Mouse (Mus musculus): ENCODE measurements around the gene Adcy1. TPM values are rescaled to one million over a fixed set of nuclear protein-coding genes. Genes with fewer than 3 reads are reported as not detected.

The Adcy1 gene
- total and polyA plus RNA-seq, 2 experiments from 2014 or later: 12.6 to 142 TPM

- H3K4me3 ChIP-seq (ENCODE audit: low read depth, low read length): no peak overlapping the region
- no peak for TF ChIP-seq CTCF (IDR thresholded peaks at IDR 0.05)
- H3K4me2 ChIP-seq (ENCODE audit: low read depth, low read length, poor library complexity, severe bottlenecking): no peak overlapping the region
- DNase-seq (ENCODE audit: low spot score) (no peak), ATAC-seq (ENCODE audit: low FRiP score) (no peak)
- H3K36me3 ChIP-seq (ENCODE audit: insufficient read depth, low read length): no peaks in the 10 kb centered on the region
- H3K27ac ChIP-seq (ENCODE audit: low read depth, low read length): no peak overlapping the region
- WGBS: 87% methylated on average over 19 of the region's 19 CpGs
- no peaks in the 10 kb centered on the region for H3K9me3 ChIP-seq (ENCODE audit: low read length)
- no peaks in the 10 kb centered on the region; the same call in 1 of the 2 replicates for H3K4me1 ChIP-seq (ENCODE audit: insufficient read depth, low read length)
- H3K9ac ChIP-seq (replicated peaks; ENCODE audit: low read length, poor library complexity, severe bottlenecking): no peak overlapping the region
- H3K27me3 ChIP-seq (ENCODE audit: insufficient read depth, low read length): peaks cover 4% of the 10 kb centered on the region; the same call in 1 of the 2 replicates
These were observed 134.7 kb downstream of the Adcy1 start for GRCm38 (mm10) chr11:7198006-7198405.

GRCm38 (mm10) chr11:7198481-7199256 is 135.4 kb downstream of the Adcy1 start:
- WGBS: 85% methylated on average over 10 of the region's 10 CpGs

GRCm38 (mm10) chr11:7199736-7200392 is 136.6 kb downstream of the Adcy1 start:
- Histone ChIP-seq H3K9ac (replicated peaks; ENCODE audit: low read length, poor library complexity, severe bottlenecking) (no peak overlapping the region), H3K4me1 (ENCODE audit: insufficient read depth, low read length) (no peaks in the 10 kb centered on the region; the same call in 1 of the 2 replicates), H3K9me3 (ENCODE audit: low read length) (no peaks in the 10 kb centered on the region), H3K4me2 (ENCODE audit: low read depth, low read length, poor library complexity, severe bottlenecking) (no peak overlapping the region), H3K36me3 (ENCODE audit: insufficient read depth, low read length) (no peaks in the 10 kb centered on the region), H3K27ac (ENCODE audit: low read depth, low read length) (no peak overlapping the region), H3K27me3 (ENCODE audit: insufficient read depth, low read length) (peaks cover 4% of the 10 kb centered on the region; the same call in 1 of the 2 replicates), H3K4me3 (ENCODE audit: low read depth, low read length) (no peak overlapping the region)
- TF ChIP-seq CTCF (IDR thresholded peaks at IDR 0.05): peak; percentile 90
- WGBS: 58% methylated on average over 14 of the region's 14 CpGs
- peak; percentile 84 for DNase-seq (ENCODE audit: low spot score)
- ATAC-seq (ENCODE audit: low FRiP score): no peak

More at GRCm38 (mm10) chr11:7198481-7199256, 135.4 kb downstream of the Adcy1 start:
- ATAC-seq (ENCODE audit: low FRiP score) (no peak), DNase-seq (ENCODE audit: low spot score) (no peak)
- no peak for TF ChIP-seq CTCF (IDR thresholded peaks at IDR 0.05)
- peaks cover 4% of the 10 kb centered on the region; the same call in 1 of the 2 replicates for H3K27me3 ChIP-seq (ENCODE audit: insufficient read depth, low read length)
- H3K4me3 ChIP-seq (ENCODE audit: low read depth, low read length): no peak overlapping the region
- H3K36me3 ChIP-seq (ENCODE audit: insufficient read depth, low read length): no peaks in the 10 kb centered on the region
- H3K27ac ChIP-seq (ENCODE audit: low read depth, low read length): no peak overlapping the region
- no peak overlapping the region for H3K4me2 ChIP-seq (ENCODE audit: low read depth, low read length, poor library complexity, severe bottlenecking)
- H3K9me3 ChIP-seq (ENCODE audit: low read length): no peaks in the 10 kb centered on the region
- H3K4me1 ChIP-seq (ENCODE audit: insufficient read depth, low read length): no peaks in the 10 kb centered on the region; the same call in 1 of the 2 replicates
- H3K9ac ChIP-seq (replicated peaks; ENCODE audit: low read length, poor library complexity, severe bottlenecking): no peak overlapping the region

GRCm38 (mm10) chr11:7200393-7200783 is 137.1 kb downstream of the Adcy1 start:
- TF ChIP-seq CTCF (IDR thresholded peaks at IDR 0.05): no peak
- Histone ChIP-seq H3K4me3 (ENCODE audit: low read depth, low read length) (no peak overlapping the region), H3K27me3 (ENCODE audit: insufficient read depth, low read length) (peaks cover 4% of the 10 kb centered on the region; the same call in 1 of the 2 replicates), H3K4me2 (ENCODE audit: low read depth, low read length, poor library complexity, severe bottlenecking) (no peak overlapping the region), H3K9me3 (ENCODE audit: low read length) (no peaks in the 10 kb centered on the region), H3K4me1 (ENCODE audit: insufficient read depth, low read length) (no peaks in the 10 kb centered on the region; the same call in 1 of the 2 replicates), H3K9ac (replicated peaks; ENCODE audit: low read length, poor library complexity, severe bottlenecking) (no peak overlapping the region), H3K36me3 (ENCODE audit: insufficient read depth, low read length) (no peaks in the 10 kb centered on the region), H3K27ac (ENCODE audit: low read depth, low read length) (no peak overlapping the region)
- DNase-seq (ENCODE audit: low spot score) (no peak), ATAC-seq (ENCODE audit: low FRiP score) (no peak)
- WGBS: 83% methylated on average over 9 of the region's 9 CpGs

GRCm38 (mm10) chr11:7202206-7202605 is 138.9 kb downstream of the Adcy1 start:
- no peak for TF ChIP-seq CTCF (IDR thresholded peaks at IDR 0.05)
- WGBS: 86% methylated on average over 7 of the region's 7 CpGs
- Histone ChIP-seq H3K4me2 (ENCODE audit: low read depth, low read length, poor library complexity, severe bottlenecking) (no peak overlapping the region), H3K4me1 (ENCODE audit: insufficient read depth, low read length) (no peaks in the 10 kb centered on the region; the same call in 1 of the 2 replicates), H3K9ac (replicated peaks; ENCODE audit: low read length, poor library complexity, severe bottlenecking) (no peak overlapping the region), H3K27ac (ENCODE audit: low read depth, low read length) (no peak overlapping the region), H3K27me3 (ENCODE audit: insufficient read depth, low read length) (peaks cover 4% of the 10 kb centered on the region; the same call in 1 of the 2 replicates), H3K4me3 (ENCODE audit: low read depth, low read length) (no peak overlapping the region), H3K9me3 (ENCODE audit: low read length) (no peaks in the 10 kb centered on the region), H3K36me3 (ENCODE audit: insufficient read depth, low read length) (no peaks in the 10 kb centered on the region)
- DNase-seq (ENCODE audit: low spot score): no peak
- ATAC-seq (ENCODE audit: low FRiP score): no peak

- Histone ChIP-seq H3K27me3 (ENCODE audit: insufficient read depth, low read length) (no peaks in the 10 kb centered on the region), H3K4me2 (ENCODE audit: low read depth, low read length, poor library complexity, severe bottlenecking) (no peak overlapping the region), H3K36me3 (ENCODE audit: insufficient read depth, low read length) (no peaks in the 10 kb centered on the region; the same call in 1 of the 2 replicates), H3K4me3 (ENCODE audit: low read depth, low read length) (no peak overlapping the region), H3K9me3 (ENCODE audit: low read length) (no peaks in the 10 kb centered on the region), H3K27ac (ENCODE audit: low read depth, low read length) (no peak overlapping the region), H3K4me1 (ENCODE audit: insufficient read depth, low read length) (no peaks in the 10 kb centered on the region), H3K9ac (replicated peaks; ENCODE audit: low read length, poor library complexity, severe bottlenecking) (no peak overlapping the region)
- no peak for DNase-seq (ENCODE audit: low spot score)
- no peak for ATAC-seq (ENCODE audit: low FRiP score)
- 94% methylated on average over 9 of the region's 9 CpGs for WGBS
- TF ChIP-seq CTCF (IDR thresholded peaks at IDR 0.05): no peak
These were observed 140.6 kb downstream of the Adcy1 start for GRCm38 (mm10) chr11:7203846-7204245.
